Mouse (Mus musculus) small intestine, adult 2 months (tissue): ENCODE results near the gene Naa60. TPM values are rescaled to one million over a fixed set of nuclear protein-coding genes. Genes with fewer than 3 reads are reported as not detected.
"Not testable (repeated sequence)": the region's sequence is repeated elsewhere in the genome, so short reads cannot be mapped to it uniquely, and the experiment has no call there.

Source experiments
- H3K27ac ChIP-seq: fragments of 200-500 bp; 2 replicates; pipeline ENCODE4 v1.5.1; 2012; ENCODE audit warnings: low read depth, low read length, control low read depth, inconsistent platforms; ENCODE audit not compliant: insufficient read depth
- H3K27me3 ChIP-seq: fragments of 200-500 bp; 2 replicates; pipeline ENCODE4 v1.6.1; 2012; ENCODE audit warnings: mild to moderate bottlenecking, moderate library complexity, low read length, inconsistent platforms; ENCODE audit not compliant: control insufficient read depth, insufficient read depth
- H3K36me3 ChIP-seq: fragments of 200-500 bp; 2 replicates; pipeline ENCODE4 v1.6.1; 2012; ENCODE audit warnings: mild to moderate bottlenecking, low read length, control low read depth, inconsistent platforms; ENCODE audit not compliant: control insufficient read depth, insufficient read depth
- H3K4me1 ChIP-seq: fragments of 200-500 bp; 2 replicates; pipeline ENCODE4 v1.6.1; 2012; ENCODE audit warnings: low read length, inconsistent platforms, mixed read lengths; ENCODE audit not compliant: control insufficient read depth, insufficient read depth, insufficient read length
- H3K4me3 ChIP-seq: fragments of 200-500 bp; 2 replicates; pipeline ENCODE4 v1.5.1; 2012; ENCODE audit warnings: low read depth, mild to moderate bottlenecking, control low read depth, inconsistent platforms, low read length, moderate library complexity
- CTCF ChIP-seq: fragments of 200-500 bp; IDR thresholded peaks from 2 replicates; pipeline ENCODE4 v1.5.1; 2012; ENCODE audit warnings: low read depth, mild to moderate bottlenecking, control low read depth, inconsistent platforms, low read length, moderate library complexity, mixed read lengths; ENCODE audit not compliant: insufficient replicate concordance, insufficient read length; ENCODE audit errors: extremely low read depth
- POLR2A ChIP-seq: fragments of 200-500 bp; IDR thresholded peaks from 2 replicates; pipeline ENCODE4 v1.6.1; 2012; ENCODE audit warnings: low read depth, mild to moderate bottlenecking, control low read depth, inconsistent platforms, low read length, moderate library complexity
- WGBS: fragments of 180-500 bp; shearing (Covaris S2); methylation state at CpG from one replicate; pipeline ENCODE4 v1.1.7; 2018; 5-methylcytosine and 5-hydroxymethylcytosine counted together
- polyA plus RNA-seq: library from polyadenylated mRNA; depleted of rRNA; stranded (reverse); fragments of >200 nt; gene quantifications from 2 replicates; pipeline ENCODE4 v1.2.3, GENCODE M21; 2012

Naa60 gene
- polyA plus RNA-seq, 1 experiment, result 67.6 TPM

DNA sequence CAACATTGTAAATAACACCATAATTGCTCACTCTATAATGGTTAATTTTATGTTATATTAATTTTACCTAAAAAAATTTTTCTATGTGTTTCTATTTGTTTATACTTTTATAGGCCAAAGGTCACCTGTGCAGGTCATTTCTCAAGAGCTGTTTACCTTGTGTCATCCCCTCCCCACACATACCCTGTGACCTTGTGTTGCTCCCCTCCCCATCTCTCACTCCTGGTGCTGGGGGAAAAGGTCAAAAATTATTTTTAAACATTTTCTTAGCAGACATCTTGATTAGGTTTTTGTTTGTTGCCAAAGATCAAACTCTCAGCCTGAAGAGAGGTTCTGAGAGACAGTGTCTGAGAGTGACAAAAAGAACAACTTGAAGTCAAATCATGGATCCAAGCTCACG is 28.4 kb upstream of the Naa60 start:
- no peak overlapping the region for H3K4me3 ChIP-seq
- H3K27ac ChIP-seq, result no peak overlapping the region
- 50% methylated on average over 1 of the region's 1 CpGs for WGBS
- H3K27me3 ChIP-seq, result no peaks in the 10 kb centered on the region
- peaks cover 8% of the 10 kb centered on the region; the same call in 1 of the 2 replicates for H3K4me1 ChIP-seq
- no peaks in the 10 kb centered on the region for H3K36me3 ChIP-seq
- TF ChIP-seq POLR2A (no peak), CTCF (no peak)

DNA sequence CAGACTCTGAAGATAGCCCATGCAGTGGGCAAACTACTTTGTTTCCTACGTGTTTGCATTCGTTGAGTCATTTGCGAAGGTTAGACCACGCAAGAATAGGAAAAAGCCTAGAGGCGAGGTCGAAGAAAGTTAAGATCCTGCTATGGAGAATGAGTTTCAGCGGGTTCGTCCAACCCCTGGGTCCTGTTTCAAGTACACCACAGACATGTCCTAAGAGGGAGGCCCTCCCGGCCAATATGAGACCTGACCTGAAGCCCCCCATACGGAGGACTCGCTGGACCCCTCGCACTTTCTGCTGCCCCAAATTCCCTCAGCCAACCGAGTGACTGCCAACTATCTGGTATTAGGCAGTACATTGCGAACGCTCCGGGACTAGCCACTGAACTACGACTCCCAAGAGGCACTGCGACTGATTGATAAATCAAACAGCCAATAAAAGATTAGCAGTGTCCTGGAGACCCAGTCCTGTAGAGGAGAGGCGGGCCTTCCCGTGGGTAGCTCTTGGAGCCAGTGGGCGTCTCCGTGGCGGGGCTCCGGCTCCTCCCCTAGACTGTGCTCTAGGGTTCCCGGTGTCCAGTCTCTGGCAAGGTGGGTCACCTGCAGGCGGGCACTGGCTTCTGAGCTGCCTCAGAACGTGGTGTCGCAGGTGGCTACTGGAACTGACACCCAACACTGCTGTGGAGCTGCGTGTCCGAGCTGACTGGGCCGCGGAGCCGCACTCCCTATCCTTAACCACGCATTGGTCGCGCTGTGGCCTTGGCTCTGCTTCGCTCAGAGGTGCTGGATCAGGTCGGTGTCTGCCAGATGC is 25.3 kb upstream of the Naa60 start, which contains the start of gene Zfp174:
Gene Zfp174, plus strand, starts transcription at position 558 of the 808 bp plus-strand sequence.
- Histone ChIP-seq H3K36me3 (no peaks in the 10 kb centered on the region), H3K4me1 (peaks cover 8% of the 10 kb centered on the region), H3K27ac (no peak within 1 kb of the TSS), H3K27me3 (no peaks in the 10 kb centered on the region), H3K4me3 (peak within 1 kb of the TSS; percentile 84)
- no peak for TF ChIP-seq POLR2A
- no peak for TF ChIP-seq CTCF
- WGBS, result 1% methylated on average over 38 of the region's 38 CpGs

DNA sequence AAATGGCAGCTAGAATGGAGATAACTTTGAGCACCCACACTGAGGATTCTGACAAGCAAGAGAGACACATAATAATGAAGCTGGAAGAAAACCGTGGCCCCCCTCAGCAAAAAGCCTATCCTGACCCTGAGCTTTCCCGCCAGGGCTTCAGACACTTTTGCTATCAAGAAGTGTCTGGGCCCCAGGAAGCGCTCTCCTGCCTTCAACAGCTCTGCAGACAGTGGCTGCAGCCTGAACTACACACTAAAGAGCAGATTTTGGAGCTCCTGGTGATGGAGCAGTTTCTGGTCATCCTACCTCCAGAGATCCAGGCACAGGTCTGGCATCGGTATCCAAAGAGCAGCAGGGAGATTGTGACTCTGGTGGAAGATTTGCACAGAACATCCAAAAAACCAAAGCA is 24.3 kb upstream of the Naa60 start:
- WGBS, result 77% methylated on average over 4 of the region's 4 CpGs
- Histone ChIP-seq H3K27me3 (no peaks in the 10 kb centered on the region), H3K4me3 (no peak overlapping the region), H3K4me1 (peaks cover 7% of the 10 kb centered on the region), H3K36me3 (no peaks in the 10 kb centered on the region), H3K27ac (no peak overlapping the region)
- TF ChIP-seq POLR2A (no peak), CTCF (no peak)

DNA sequence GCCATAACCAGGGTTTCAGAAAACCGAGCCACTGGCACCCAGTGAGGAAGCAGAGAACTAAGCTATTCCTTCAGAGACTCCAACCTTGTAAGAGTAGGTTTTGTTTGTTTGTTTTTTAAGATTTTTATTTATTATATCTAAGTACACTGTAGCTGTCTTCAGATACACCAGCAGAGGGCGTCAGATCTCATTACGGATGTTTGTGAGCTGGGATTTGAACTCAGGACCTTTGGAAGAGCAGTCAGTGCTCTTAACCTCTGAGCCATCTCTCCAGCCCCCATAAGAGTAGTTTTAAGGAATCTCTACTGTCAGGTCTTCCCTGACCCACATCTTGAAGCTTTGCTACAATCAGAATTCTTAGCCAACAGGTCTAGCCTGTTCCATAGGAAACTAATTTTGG is 23.8 kb upstream of the Naa60 start:
- Histone ChIP-seq H3K4me3 (no peak overlapping the region), H3K27ac (no peak overlapping the region), H3K27me3 (no peaks in the 10 kb centered on the region), H3K4me1 (peaks cover 2% of the 10 kb centered on the region), H3K36me3 (no peaks in the 10 kb centered on the region)
- WGBS, result 77% methylated on average over 3 of the region's 3 CpGs
- TF ChIP-seq CTCF, result no peak
- no peak for TF ChIP-seq POLR2A

DNA sequence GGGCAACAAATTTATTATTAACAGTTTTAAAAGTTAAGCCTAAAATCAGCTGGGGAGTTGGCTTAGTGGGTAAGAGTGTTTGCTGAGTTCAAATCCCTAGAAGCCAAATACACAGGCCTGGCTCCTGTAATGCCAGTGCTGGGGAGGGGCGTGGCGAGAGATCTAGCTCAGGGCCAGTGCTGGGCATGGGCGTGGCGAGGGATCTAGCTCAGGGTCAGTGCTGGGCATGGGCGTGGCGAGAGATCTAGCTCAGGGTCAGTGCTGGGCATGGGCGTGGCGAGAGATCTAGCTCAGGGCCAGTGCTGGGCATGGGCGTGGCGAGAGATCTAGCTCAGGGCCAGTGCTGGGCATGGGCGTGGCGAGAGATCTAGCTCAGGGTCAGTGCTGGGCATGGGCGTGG is 20.9 kb upstream of the Naa60 start:
- WGBS, result 68% methylated on average over 13 of the region's 13 CpGs
- H3K4me3 ChIP-seq, H3K27me3 ChIP-seq, H3K27ac ChIP-seq, H3K36me3 ChIP-seq, H3K4me1 ChIP-seq: not testable (repeated sequence)

DNA sequence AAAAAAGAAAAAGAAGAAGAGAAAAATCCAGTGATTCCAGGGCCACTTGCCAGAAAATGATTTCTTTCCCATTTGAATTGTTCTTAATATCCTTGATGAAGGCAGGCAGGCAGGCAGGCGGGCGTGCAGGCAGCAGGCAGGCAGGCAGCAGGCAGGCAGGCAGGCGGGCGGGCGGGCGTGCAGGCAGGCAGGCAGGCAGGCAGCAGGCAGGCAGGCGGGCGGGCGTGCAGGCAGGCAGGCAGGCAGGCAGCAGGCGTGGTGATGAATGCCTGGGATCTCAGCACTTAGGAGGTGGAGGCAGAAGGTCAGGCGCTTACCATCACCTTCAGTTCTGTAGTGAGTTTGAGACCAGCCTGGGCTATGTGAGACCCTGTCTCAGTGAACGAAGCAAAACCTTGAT is 19.6 kb upstream of the Naa60 start:
- TF ChIP-seq POLR2A, result no peak
- TF ChIP-seq CTCF, result no peak
- 81% methylated on average over 12 of the region's 12 CpGs for WGBS

DNA sequence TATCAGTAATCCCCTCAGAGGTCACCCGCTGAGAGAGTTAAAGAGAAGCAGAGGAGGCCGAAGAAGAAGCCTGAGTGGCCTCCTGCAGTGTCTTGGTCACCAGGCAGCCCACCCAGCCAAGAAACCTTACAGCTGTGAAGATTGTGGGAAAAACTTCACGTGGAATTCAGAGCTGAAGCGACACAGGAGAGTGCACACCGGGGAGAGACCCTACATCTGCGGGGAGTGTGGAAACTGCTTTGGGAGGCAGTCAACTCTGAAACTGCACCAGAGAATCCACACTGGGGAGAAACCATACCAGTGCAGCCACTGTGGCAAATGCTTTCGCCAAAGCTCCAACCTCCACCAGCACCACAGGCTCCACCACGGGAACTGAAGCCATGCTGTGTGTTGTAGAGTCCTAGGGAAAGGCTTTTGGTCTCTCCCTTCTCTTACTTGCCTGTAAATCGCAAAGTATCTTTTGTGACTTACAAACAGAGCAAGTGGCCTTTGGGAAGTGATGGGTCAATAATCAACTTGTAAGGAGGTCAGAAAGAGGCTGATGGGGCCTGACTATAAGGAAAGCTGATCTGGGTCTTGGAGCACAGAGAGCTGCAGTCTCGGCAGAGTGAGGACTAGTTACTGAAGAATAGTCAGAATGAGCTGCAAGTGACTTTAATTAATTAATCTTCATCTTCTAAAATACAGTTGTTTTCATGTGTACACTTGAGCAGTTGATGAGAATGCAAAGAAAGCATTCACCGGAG is 17.6 kb upstream of the Naa60 start:
- Histone ChIP-seq H3K4me3 (no peak overlapping the region), H3K36me3 (no peaks in the 10 kb centered on the region), H3K4me1 (no peaks in the 10 kb centered on the region; the same call in 1 of the 2 replicates), H3K27me3 (no peaks in the 10 kb centered on the region), H3K27ac (no peak overlapping the region)
- no peak for TF ChIP-seq POLR2A
- no peak for TF ChIP-seq CTCF
- WGBS, result 79% methylated on average over 11 of the region's 11 CpGs

More for the DNA sequence above, 19.6 kb upstream of the Naa60 start:
- no peaks in the 10 kb centered on the region; the same call in 1 of the 2 replicates for H3K4me1 ChIP-seq
- no peaks in the 10 kb centered on the region for H3K27me3 ChIP-seq
- H3K4me3 ChIP-seq, result no peak overlapping the region
- H3K36me3 ChIP-seq, result no peaks in the 10 kb centered on the region
- H3K27ac ChIP-seq, result no peak overlapping the region
